Mouse (Mus musculus): ENCODE measurements around the gene Tmem175. TPM values are rescaled to one million over a fixed set of nuclear protein-coding genes. Genes with fewer than 3 reads are reported as not detected.

The Tmem175 gene
- polyA plus RNA-seq, 1 experiment = 33.2 TPM

DNA sequence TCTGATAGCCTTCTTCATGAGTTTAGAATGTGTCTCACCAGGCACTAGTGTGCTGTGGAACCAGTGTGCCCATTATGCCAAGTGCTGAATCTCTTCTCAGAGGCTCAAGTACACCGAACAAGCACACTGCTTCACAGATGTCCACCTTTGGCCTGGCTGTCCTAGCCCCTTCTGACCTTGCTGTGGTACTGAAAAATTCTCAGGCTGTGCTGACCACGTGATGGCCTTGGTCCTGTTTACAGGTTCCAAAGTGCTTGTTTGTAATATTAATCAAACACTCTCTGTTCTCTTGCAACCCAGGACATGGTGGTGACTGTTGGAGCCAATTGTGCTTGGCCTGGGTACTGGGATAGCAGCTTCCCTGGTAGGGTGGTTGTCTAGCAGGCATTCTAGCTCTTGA lies 45.1 kb downstream of the Tmem175 start:
- WGBS = 89% methylated on average over 2 of the region's 2 CpGs

GRCm38 (mm10) chr5:108675251-108675816 lies 45.8 kb downstream of the Tmem175 start, which contains the start of gene Slc26a1:
TSS of gene Slc26a1 (minus strand) at chr5:108675569.
- Histone ChIP-seq H3K36me3 (ENCODE audit: control insufficient read depth, insufficient read depth, low read length) (peaks cover 3% of the 10 kb centered on the region; the same call in 1 of the 2 replicates), H3K4me1 (ENCODE audit: control insufficient read depth, insufficient read depth, insufficient read length) (no peaks in the 10 kb centered on the region), H3K27me3 (ENCODE audit: control insufficient read depth, insufficient read depth, low read length) (no peaks in the 10 kb centered on the region), H3K4me3 (ENCODE audit: extremely low read depth, insufficient read depth, insufficient read length) (no peak within 1 kb of the TSS), H3K27ac (ENCODE audit: insufficient read depth, low read length) (no peak within 1 kb of the TSS)
- no peak for TF ChIP-seq POLR2A (IDR thresholded peaks at IDR 0.05; ENCODE audit: low read depth, low read length)
- TF ChIP-seq CTCF (IDR thresholded peaks at IDR 0.05; ENCODE audit: extremely low read depth, insufficient read depth, insufficient read length, insufficient replicate concordance) = no peak
- DNase-seq (ENCODE audit: low read depth in 1 of 2, low spot score in 2 of 2) = no peak
- 76% methylated on average over 9 of the region's 9 CpGs for WGBS

More for the DNA sequence above, 45.1 kb downstream of the Tmem175 start:
- no peak for DNase-seq (ENCODE audit: low read depth in 1 of 2, low spot score in 2 of 2)
- H3K4me1 ChIP-seq (ENCODE audit: control insufficient read depth, insufficient read depth, insufficient read length) = peaks cover 3% of the 10 kb centered on the region; the same call in 1 of the 2 replicates
- no peak overlapping the region for H3K27ac ChIP-seq (ENCODE audit: insufficient read depth, low read length)
- H3K36me3 ChIP-seq (ENCODE audit: control insufficient read depth, insufficient read depth, low read length) = peaks cover 3% of the 10 kb centered on the region; the same call in 1 of the 2 replicates
- TF ChIP-seq CTCF (IDR thresholded peaks at IDR 0.05; ENCODE audit: extremely low read depth, insufficient read depth, insufficient read length, insufficient replicate concordance) (no peak), POLR2A (IDR thresholded peaks at IDR 0.05; ENCODE audit: low read depth, low read length) (no peak)
- no peak overlapping the region for H3K4me3 ChIP-seq (ENCODE audit: extremely low read depth, insufficient read depth, insufficient read length)
- H3K27me3 ChIP-seq (ENCODE audit: control insufficient read depth, insufficient read depth, low read length) = no peaks in the 10 kb centered on the region

GRCm38 (mm10) chr5:108676772-108677498 lies 47.4 kb downstream of the Tmem175 start:
- TF ChIP-seq POLR2A (IDR thresholded peaks at IDR 0.05; ENCODE audit: low read depth, low read length) (no peak), CTCF (IDR thresholded peaks at IDR 0.05; ENCODE audit: extremely low read depth, insufficient read depth, insufficient read length, insufficient replicate concordance) (no peak)
- no peaks in the 10 kb centered on the region for H3K36me3 ChIP-seq (ENCODE audit: control insufficient read depth, insufficient read depth, low read length)
- no peaks in the 10 kb centered on the region for H3K27me3 ChIP-seq (ENCODE audit: control insufficient read depth, insufficient read depth, low read length)
- H3K4me1 ChIP-seq (ENCODE audit: control insufficient read depth, insufficient read depth, insufficient read length) = no peaks in the 10 kb centered on the region
- DNase-seq (ENCODE audit: low read depth in 1 of 2, low spot score in 2 of 2) = no peak
- H3K27ac ChIP-seq (ENCODE audit: insufficient read depth, low read length) = no peak overlapping the region
- H3K4me3 ChIP-seq (ENCODE audit: extremely low read depth, insufficient read depth, insufficient read length) = no peak overlapping the region
- WGBS = 72% methylated on average over 5 of the region's 5 CpGs

DNA sequence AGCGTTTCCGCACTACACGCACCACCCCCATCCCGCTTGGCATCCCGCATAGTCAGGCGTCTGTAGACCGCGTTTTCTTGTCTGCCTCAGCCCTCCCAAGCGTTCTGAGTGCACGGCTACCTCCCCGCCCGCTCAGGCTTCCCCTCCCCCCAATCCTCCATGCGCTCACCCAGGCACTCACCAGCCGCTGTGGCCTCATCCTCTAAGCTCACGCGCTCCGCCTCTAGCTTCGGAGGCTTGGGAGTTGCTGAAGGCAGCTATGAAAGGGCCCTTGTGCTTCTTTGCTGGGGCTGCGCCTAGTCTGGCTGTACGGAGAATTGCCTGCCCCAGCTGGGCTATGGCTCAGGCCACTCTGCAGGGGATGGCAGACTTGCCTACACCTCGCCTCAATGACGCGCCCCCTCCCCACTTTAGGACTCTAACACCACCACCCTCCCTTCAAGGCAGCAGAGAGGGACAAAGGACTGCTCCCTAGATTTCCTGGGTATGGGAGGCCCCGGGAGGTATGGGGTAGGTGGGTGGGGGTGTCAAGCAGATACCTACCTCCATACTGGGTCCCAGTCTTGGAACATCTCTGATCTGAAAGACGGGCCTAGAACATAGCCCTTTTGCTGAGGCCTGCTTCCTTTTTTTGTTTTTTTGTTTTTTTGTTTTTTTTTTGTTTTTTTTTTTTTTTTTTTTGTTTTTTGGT lies 48.2 kb downstream of the Tmem175 start:
- DNase-seq (ENCODE audit: low read depth in 1 of 2, low spot score in 2 of 2) = no peak
- H3K27me3 ChIP-seq (ENCODE audit: control insufficient read depth, insufficient read depth, low read length) = no peaks in the 10 kb centered on the region
- TF ChIP-seq POLR2A (IDR thresholded peaks at IDR 0.05; ENCODE audit: low read depth, low read length) = no peak
- TF ChIP-seq CTCF (IDR thresholded peaks at IDR 0.05; ENCODE audit: extremely low read depth, insufficient read depth, insufficient read length, insufficient replicate concordance) = no peak
- H3K36me3 ChIP-seq (ENCODE audit: control insufficient read depth, insufficient read depth, low read length) = no peaks in the 10 kb centered on the region
- 68% methylated on average over 25 of the region's 25 CpGs for WGBS
- H3K4me3 ChIP-seq (ENCODE audit: extremely low read depth, insufficient read depth, insufficient read length) = no peak overlapping the region
- H3K4me1 ChIP-seq (ENCODE audit: control insufficient read depth, insufficient read depth, insufficient read length) = no peaks in the 10 kb centered on the region
- no peak overlapping the region for H3K27ac ChIP-seq (ENCODE audit: insufficient read depth, low read length)

- no peak for TF ChIP-seq POLR2A (IDR thresholded peaks at IDR 0.05; ENCODE audit: low read depth, low read length)
- Histone ChIP-seq H3K27me3 (ENCODE audit: control insufficient read depth, insufficient read depth, low read length) (no peaks in the 10 kb centered on the region), H3K4me3 (ENCODE audit: extremely low read depth, insufficient read depth, insufficient read length) (no peak overlapping the region), H3K27ac (ENCODE audit: insufficient read depth, low read length) (no peak overlapping the region), H3K36me3 (ENCODE audit: control insufficient read depth, insufficient read depth, low read length) (peaks cover 1% of the 10 kb centered on the region; the same call in 1 of the 2 replicates), H3K4me1 (ENCODE audit: control insufficient read depth, insufficient read depth, insufficient read length) (no peaks in the 10 kb centered on the region)
- no peak for DNase-seq (ENCODE audit: low read depth in 1 of 2, low spot score in 2 of 2)
- 92% methylated on average over 6 of the region's 6 CpGs for WGBS
Measured at GRCm38 (mm10) chr5:108678296-108678854, 48.8 kb downstream of the Tmem175 start.

GRCm38 (mm10) chr5:108679909-108680308 lies 50.3 kb downstream of the Tmem175 start:
- TF ChIP-seq CTCF (IDR thresholded peaks at IDR 0.05; ENCODE audit: extremely low read depth, insufficient read depth, insufficient read length, insufficient replicate concordance) = no peak
- no peak for TF ChIP-seq POLR2A (IDR thresholded peaks at IDR 0.05; ENCODE audit: low read depth, low read length)
- Histone ChIP-seq H3K27me3 (ENCODE audit: control insufficient read depth, insufficient read depth, low read length) (no peaks in the 10 kb centered on the region), H3K4me1 (ENCODE audit: control insufficient read depth, insufficient read depth, insufficient read length) (no peaks in the 10 kb centered on the region), H3K27ac (ENCODE audit: insufficient read depth, low read length) (no peak overlapping the region), H3K4me3 (ENCODE audit: extremely low read depth, insufficient read depth, insufficient read length) (no peak overlapping the region), H3K36me3 (ENCODE audit: control insufficient read depth, insufficient read depth, low read length) (peaks cover 1% of the 10 kb centered on the region; the same call in 1 of the 2 replicates)
- DNase-seq (ENCODE audit: low read depth in 1 of 2, low spot score in 2 of 2) = no peak
- WGBS = 67% methylated on average over 3 of the region's 3 CpGs

Measured in spleen, adult 2 months (tissue).